Mouse (Mus musculus): ENCODE data around the gene Syvn1. TPM values are rescaled to one million over a fixed set of nuclear protein-coding genes. Genes with fewer than 3 reads are reported as not detected.

Syvn1 gene
- total and polyA plus RNA-seq, 3 experiments: 14.3 to 55.0 TPM; not detected in 1

GRCm38 (mm10) chr19:6069851-6070250 lies 23.5 kb downstream of the Syvn1 start:
- no peaks in the 10 kb centered on the region for H3K9me3 ChIP-seq (replicated peaks; ENCODE audit: insufficient read depth, low read length)
- H3K36me3 ChIP-seq (ENCODE audit: control insufficient read depth in 1 of 2, insufficient read depth in 2 of 2, low read length in 2 of 2): no peaks in the 10 kb centered on the region
- H3K4me1 ChIP-seq (ENCODE audit: control insufficient read depth in 1 of 2, insufficient read depth in 2 of 2, low read length in 2 of 2): peaks cover 0 to 8% of the 10 kb centered on the region in 2 experiments; a peak in 3 of 4 replicates
- TF ChIP-seq TAL1 (IDR thresholded peaks at IDR 0.05; ENCODE audit: low read length) (no peak), POLR2AphosphoS2 (IDR thresholded peaks at IDR 0.05; ENCODE audit: low read length) (no peak)
- no peak overlapping the region for H3K27ac ChIP-seq (ENCODE audit: control insufficient read depth, low read depth, low read length)
- no peaks in the 10 kb centered on the region for H3K79me2 ChIP-seq (ENCODE audit: control insufficient read depth, insufficient read depth, low read length, poor library complexity)
- no peak for DNase-seq (ENCODE audit: low read depth, low spot score)
- no peak overlapping the region for H3K9ac ChIP-seq (ENCODE audit: control insufficient read depth, low read depth, low read length, poor library complexity, severe bottlenecking)
- H3K4me3 ChIP-seq (ENCODE audit: control insufficient read depth in 1 of 2, insufficient read depth in 1 of 2, low read depth in 2 of 2, low read length in 2 of 2): no peak overlapping the region
- H3K27me3 ChIP-seq (ENCODE audit: control insufficient read depth in 1 of 2, insufficient read depth in 2 of 2, low read length in 2 of 2): no peaks in the 10 kb centered on the region

GRCm38 (mm10) chr19:6070571-6071250 lies 24.3 kb downstream of the Syvn1 start:
- Histone ChIP-seq H3K79me2 (ENCODE audit: control insufficient read depth, insufficient read depth, low read length, poor library complexity) (peaks cover 2% of the 10 kb centered on the region; the same call in 1 of the 2 replicates), H3K27me3 (ENCODE audit: control insufficient read depth in 1 of 2, insufficient read depth in 2 of 2, low read length in 2 of 2) (no peaks in the 10 kb centered on the region), H3K9me3 (replicated peaks; ENCODE audit: insufficient read depth, low read length) (no peaks in the 10 kb centered on the region), H3K4me3 (ENCODE audit: control insufficient read depth in 1 of 2, insufficient read depth in 1 of 2, low read depth in 2 of 2, low read length in 2 of 2) (no peak overlapping the region), H3K36me3 (ENCODE audit: control insufficient read depth in 1 of 2, insufficient read depth in 2 of 2, low read length in 2 of 2) (no peaks in the 10 kb centered on the region), H3K9ac (ENCODE audit: control insufficient read depth, low read depth, low read length, poor library complexity, severe bottlenecking) (no peak overlapping the region), H3K4me1 (ENCODE audit: control insufficient read depth in 1 of 2, insufficient read depth in 2 of 2, low read length in 2 of 2) (peaks cover 0 to 8% of the 10 kb centered on the region in 2 experiments; a peak in 3 of 4 replicates), H3K27ac (ENCODE audit: control insufficient read depth, low read depth, low read length) (no peak overlapping the region)
- TF ChIP-seq KAT2A (conservative IDR thresholded peaks at IDR 0.05; ENCODE audit: low read depth, low read length) (no peak), POLR2AphosphoS2 (IDR thresholded peaks at IDR 0.05; ENCODE audit: low read length) (no peak), UBTF (IDR thresholded peaks at IDR 0.05; ENCODE audit: borderline replicate concordance, insufficient read depth, low read depth, low read length) (no peak), USF2 (IDR thresholded peaks at IDR 0.05; ENCODE audit: borderline replicate concordance in 1 of 2, insufficient read depth in 1 of 2, low read depth in 1 of 2, low read length in 2 of 2) (no peak), ZMIZ1 (IDR thresholded peaks at IDR 0.05; ENCODE audit: low read depth, low read length) (no peak), MXI1 (IDR thresholded peaks at IDR 0.05; ENCODE audit: low read depth, low read length) (no peak), BHLHE40 (IDR thresholded peaks at IDR 0.05; ENCODE audit: borderline replicate concordance, low read depth, low read length) (no peak), ELF1 (IDR thresholded peaks at IDR 0.05; ENCODE audit: low read depth, low read length) (no peak), MYB (IDR thresholded peaks at IDR 0.05; ENCODE audit: low read depth, low read length) (no peak), ETS1 (IDR thresholded peaks at IDR 0.05; ENCODE audit: low read depth, low read length) (no peak), CHD1 (IDR thresholded peaks at IDR 0.05; ENCODE audit: low read depth, low read length) (no peak), TCF12 (IDR thresholded peaks at IDR 0.05; ENCODE audit: low read depth, low read length) (no peak), MAZ (IDR thresholded peaks at IDR 0.05; ENCODE audit: low read depth, low read length) (no peak), SIN3A (IDR thresholded peaks at IDR 0.05; ENCODE audit: low read length) (no peak), EP300 (IDR thresholded peaks at IDR 0.05; ENCODE audit: low read depth in 1 of 2, low read length in 2 of 2) (no peak), ZKSCAN1 (IDR thresholded peaks at IDR 0.05; ENCODE audit: low read depth, low read length) (no peak)
- DNase-seq (ENCODE audit: low read depth, low spot score): no peak
